Mouse (Mus musculus): Measurements from ENCODE around the gene Prlr. TPM values are rescaled to one million over a fixed set of nuclear protein-coding genes. Genes with fewer than 3 reads are reported as not detected.

The Prlr gene
- total RNA-seq, 1 experiment from 2014 or later, result not detected

GRCm38 (mm10) chr15:10223614-10224155 lies 46.6 kb downstream of the Prlr start:
- ATAC-seq (replicated peaks; ENCODE audit: insufficient number of reproducible peaks, low FRiP score, low TSS enrichment, poor library complexity, severe bottlenecking), result no peak

- ATAC-seq (replicated peaks; ENCODE audit: insufficient number of reproducible peaks, low FRiP score, low TSS enrichment, poor library complexity, severe bottlenecking), result no peak
These were observed 48.7 kb downstream of the Prlr start for GRCm38 (mm10) chr15:10225701-10226100.

GRCm38 (mm10) chr15:10228636-10229035 lies 51.6 kb downstream of the Prlr start:
- no peak for ATAC-seq (replicated peaks; ENCODE audit: insufficient number of reproducible peaks, low FRiP score, low TSS enrichment, poor library complexity, severe bottlenecking)

GRCm38 (mm10) chr15:10235977-10236376 lies 58.9 kb downstream of the Prlr start:
- no peak for ATAC-seq (replicated peaks; ENCODE audit: insufficient number of reproducible peaks, low FRiP score, low TSS enrichment, poor library complexity, severe bottlenecking)

GRCm38 (mm10) chr15:10236812-10237211 lies 59.8 kb downstream of the Prlr start:
- no peak for ATAC-seq (replicated peaks; ENCODE audit: insufficient number of reproducible peaks, low FRiP score, low TSS enrichment, poor library complexity, severe bottlenecking)

GRCm38 (mm10) chr15:10238454-10238853 lies 61.4 kb downstream of the Prlr start:
- no peak for ATAC-seq (replicated peaks; ENCODE audit: insufficient number of reproducible peaks, low FRiP score, low TSS enrichment, poor library complexity, severe bottlenecking)

GRCm38 (mm10) chr15:10240228-10240795 lies 63.3 kb downstream of the Prlr start:
- ATAC-seq (replicated peaks; ENCODE audit: insufficient number of reproducible peaks, low FRiP score, low TSS enrichment, poor library complexity, severe bottlenecking), result no peak

GRCm38 (mm10) chr15:10242250-10242649 lies 65.2 kb downstream of the Prlr start:
- ATAC-seq (replicated peaks; ENCODE audit: insufficient number of reproducible peaks, low FRiP score, low TSS enrichment, poor library complexity, severe bottlenecking), result no peak

GRCm38 (mm10) chr15:10249285-10249684 lies 72.2 kb downstream of the Prlr start:
- ATAC-seq (replicated peaks; ENCODE audit: insufficient number of reproducible peaks, low FRiP score, low TSS enrichment, poor library complexity, severe bottlenecking), result no peak

GRCm38 (mm10) chr15:10250784-10251183 lies 73.7 kb downstream of the Prlr start:
- ATAC-seq (replicated peaks; ENCODE audit: insufficient number of reproducible peaks, low FRiP score, low TSS enrichment, poor library complexity, severe bottlenecking), result no peak

GRCm38 (mm10) chr15:10252526-10252925 lies 75.5 kb downstream of the Prlr start:
- ATAC-seq (replicated peaks; ENCODE audit: insufficient number of reproducible peaks, low FRiP score, low TSS enrichment, poor library complexity, severe bottlenecking), result no peak

GRCm38 (mm10) chr15:10262219-10262618 lies 85.2 kb downstream of the Prlr start:
- ATAC-seq (replicated peaks; ENCODE audit: insufficient number of reproducible peaks, low FRiP score, low TSS enrichment, poor library complexity, severe bottlenecking), result no peak

GRCm38 (mm10) chr15:10262641-10263040 lies 85.6 kb downstream of the Prlr start:
- no peak for ATAC-seq (replicated peaks; ENCODE audit: insufficient number of reproducible peaks, low FRiP score, low TSS enrichment, poor library complexity, severe bottlenecking)

GRCm38 (mm10) chr15:10263420-10263819 lies 86.4 kb downstream of the Prlr start:
- no peak for ATAC-seq (replicated peaks; ENCODE audit: insufficient number of reproducible peaks, low FRiP score, low TSS enrichment, poor library complexity, severe bottlenecking)

GRCm38 (mm10) chr15:10264885-10265284 lies 87.8 kb downstream of the Prlr start:
- ATAC-seq (replicated peaks; ENCODE audit: insufficient number of reproducible peaks, low FRiP score, low TSS enrichment, poor library complexity, severe bottlenecking), result no peak

- ATAC-seq (replicated peaks; ENCODE audit: insufficient number of reproducible peaks, low FRiP score, low TSS enrichment, poor library complexity, severe bottlenecking), result no peak
These were observed 90.2 kb downstream of the Prlr start for GRCm38 (mm10) chr15:10267251-10267650.

- ATAC-seq (replicated peaks; ENCODE audit: insufficient number of reproducible peaks, low FRiP score, low TSS enrichment, poor library complexity, severe bottlenecking), result no peak
These were observed 99.3 kb downstream of the Prlr start for GRCm38 (mm10) chr15:10276386-10276785.

GRCm38 (mm10) chr15:10277461-10277860 lies 100.4 kb downstream of the Prlr start:
- no peak for ATAC-seq (replicated peaks; ENCODE audit: insufficient number of reproducible peaks, low FRiP score, low TSS enrichment, poor library complexity, severe bottlenecking)

- ATAC-seq (replicated peaks; ENCODE audit: insufficient number of reproducible peaks, low FRiP score, low TSS enrichment, poor library complexity, severe bottlenecking), result no peak
These were observed 104.5 kb downstream of the Prlr start for GRCm38 (mm10) chr15:10281546-10281945.

GRCm38 (mm10) chr15:10283661-10284060 lies 106.6 kb downstream of the Prlr start:
- ATAC-seq (replicated peaks; ENCODE audit: insufficient number of reproducible peaks, low FRiP score, low TSS enrichment, poor library complexity, severe bottlenecking), result no peak

- no peak for ATAC-seq (replicated peaks; ENCODE audit: insufficient number of reproducible peaks, low FRiP score, low TSS enrichment, poor library complexity, severe bottlenecking)
These were observed 119.5 kb downstream of the Prlr start for GRCm38 (mm10) chr15:10296570-10296969.
